Mouse (Mus musculus): ENCODE measurements around the gene Dnah6. TPM values are rescaled to one million over a fixed set of nuclear protein-coding genes. Genes with fewer than 3 reads are reported as not detected.

Dnah6 gene
- polyA plus RNA-seq, 3 experiments from 2014 or later: 0.05 TPM; not detected in 2

Other genes starting within 250 kb of the Dnah6 start
- gene Suclg1, start 26.7 kb upstream of the Dnah6 start, polyA plus RNA-seq (2017; shearing (Covaris generic)): 100 to 1,000 TPM; 115 to 129 (median 128) TPM
- not detected for gene 4931417E11Rik, start 248.0 kb upstream of the Dnah6 start, polyA plus RNA-seq (2017; shearing (Covaris generic))